Mouse (Mus musculus): ENCODE measurements around the gene Gskip. TPM values are rescaled to one million over a fixed set of nuclear protein-coding genes. Genes with fewer than 3 reads are reported as not detected.

Gene Gskip
- polyA plus RNA-seq (2021; fragmentation: Nextera tagmentation), result 54.3 and 59.2 TPM in 2 replicates
- long read RNA-seq, experiment 1, transcript Gskip-201 (3 exons, 2,720 nt), result major isoform, 57 of 68 reads
- long read RNA-seq, experiment 1, partial matches to known transcripts, result 2 of 68 reads
- long read RNA-seq, experiment 1, other reads (novel, unspliced or antisense), result 7 of 68 reads
- long read RNA-seq, experiment 2, transcript Gskip-201 (3 exons, 2,720 nt), result major isoform, 374 of 386 reads
- long read RNA-seq, experiment 2, partial matches to known transcripts, result 7 of 386 reads
- long read RNA-seq, experiment 2, other reads (novel, unspliced or antisense), result 3 of 386 reads

GRCm38 (mm10) chr12:105683933-105684901 lies at the start of gene Gskip:
Gene Gskip (plus strand): TSS chr12:105684829.

GRCm38 (mm10) chr12:105685001-105685691 lies 517 bp downstream of the Gskip start, which contains the start of gene Atg2b:
Gene Atg2b (minus strand): TSS chr12:105685211.

DNA sequence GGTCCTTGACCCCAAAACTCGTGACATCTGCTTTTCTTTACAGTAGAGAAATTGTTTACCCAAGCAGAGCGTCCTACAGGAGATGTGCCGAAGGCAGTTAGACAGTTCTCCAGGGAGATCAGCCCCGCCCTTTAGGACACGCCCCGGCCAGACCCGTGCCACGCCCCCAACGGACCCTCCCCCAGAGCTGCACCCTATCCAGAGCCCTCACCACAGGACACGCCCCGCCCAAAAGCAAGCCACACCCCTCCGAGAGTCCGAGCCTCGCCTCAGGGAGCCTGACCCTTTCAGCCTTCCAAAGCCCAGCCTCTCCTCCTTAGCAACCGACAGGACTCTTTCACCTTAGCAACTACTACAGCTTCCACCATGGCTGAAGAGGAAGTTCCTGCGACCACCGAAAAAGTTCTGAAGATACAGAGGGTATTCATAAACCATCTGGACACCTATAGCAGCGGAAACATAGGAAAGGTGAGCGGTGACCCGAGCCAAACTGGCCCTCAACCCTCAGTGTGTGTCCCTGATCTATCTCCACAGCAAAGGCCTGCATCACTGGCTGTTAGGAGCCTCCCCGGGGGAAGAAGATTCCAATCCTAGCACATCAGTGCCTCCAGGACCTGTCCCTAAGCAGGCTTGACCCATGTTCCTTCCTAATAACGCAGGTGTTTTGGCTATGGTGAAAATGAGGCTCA lies 21.3 kb downstream of the Gskip start, which contains the start of gene Ak7:
Ak7 (plus strand) TSS at position 178 of the 689 bp plus-strand sequence.

Other genes starting within 250 kb of the Gskip start
- 11.7 and 13.1 TPM in 2 replicates for gene D430019H16Rik, start 231.0 kb upstream of the Gskip start, polyA plus RNA-seq (2021; fragmentation: Nextera tagmentation)
- gene Bdkrb2, start 121.6 kb upstream of the Gskip start, polyA plus RNA-seq (2021; fragmentation: Nextera tagmentation), result 0.05 and 0.11 TPM in 2 replicates
- gene Bdkrb1, start 81.7 kb upstream of the Gskip start, polyA plus RNA-seq (2021; fragmentation: Nextera tagmentation), result 0.69 TPM in 1 of 2 replicates, not detected in the other
- gene Atg2b, start 382 bp downstream of the Gskip start, polyA plus RNA-seq (2021; fragmentation: Nextera tagmentation), result 9.3 and 11.6 TPM in 2 replicates
- 0.68 and 1.6 TPM in 2 replicates for gene Ak7, start 21.1 kb downstream of the Gskip start, polyA plus RNA-seq (2021; fragmentation: Nextera tagmentation)
- 65.9 and 66.7 TPM in 2 replicates for gene Papola, start 99.9 kb downstream of the Gskip start, polyA plus RNA-seq (2021; fragmentation: Nextera tagmentation)